Mouse (Mus musculus): ENCODE results near the gene Magi2.

DNA sequence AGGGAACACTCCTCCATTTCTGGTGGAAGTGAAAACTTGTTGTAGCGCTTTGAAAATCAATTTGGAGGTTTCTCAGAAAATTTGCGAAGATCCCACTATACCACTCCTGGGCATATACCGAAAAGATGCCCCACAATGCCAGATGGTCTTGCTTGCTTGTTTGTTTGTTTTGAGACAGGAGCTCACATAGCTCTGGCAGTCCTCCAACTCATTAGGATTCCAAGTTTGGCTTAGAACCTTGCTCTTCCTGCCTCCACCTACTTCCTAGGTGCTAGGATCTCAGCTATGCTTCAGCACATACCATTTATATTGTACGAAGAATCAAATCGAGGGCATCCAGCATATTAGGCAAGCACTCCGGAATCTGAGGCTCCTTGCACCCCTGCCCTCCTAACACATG, 79.8 kb downstream of the Magi2 start:
- no peak for TF ChIP-seq CTCF (IDR thresholded peaks at IDR 0.05; ENCODE audit: low read depth)
- TF ChIP-seq EP300 (IDR thresholded peaks at IDR 0.05; ENCODE audit: low read depth), result no peak
